Mouse (Mus musculus) right cerebral cortex, postnatal 4 days (tissue): ENCODE results near the gene Treh.
A peak's percentile ranks its signal among the peaks of the same experiment; 100 is the strongest.
"Not testable (repeated sequence)": the region's sequence is repeated elsewhere in the genome, so short reads cannot be mapped to it uniquely, and the experiment has no call there.

ENCODE experiments used
- DNase-seq: peaks from one replicate; pipeline ENCODE4 v3.0.0-alpha.2; 2022

The Treh gene

DNA sequence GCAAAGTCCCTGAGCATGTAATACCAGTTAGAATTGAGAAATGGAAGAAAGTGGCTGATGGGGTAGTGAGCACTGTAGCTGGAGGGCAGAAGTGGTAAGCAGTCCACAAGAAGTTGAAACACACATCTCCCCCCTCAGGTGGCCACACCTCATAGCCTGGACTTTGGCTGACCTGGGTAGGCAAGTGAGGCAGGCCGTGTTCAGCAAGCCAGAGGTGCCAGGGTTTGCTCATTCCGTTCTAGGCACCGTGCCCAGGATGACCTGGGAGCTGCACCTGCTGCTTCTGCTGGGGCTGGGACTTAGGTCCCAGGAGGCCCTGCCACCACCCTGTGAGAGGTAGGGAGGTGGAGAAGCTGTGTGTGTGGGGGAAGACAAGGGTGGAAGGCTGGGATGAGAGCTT lies at the start of gene Treh:
Gene Treh (plus strand): TSS at position 229 of the 400 bp plus-strand sequence.
- DNase-seq: no peak

DNA sequence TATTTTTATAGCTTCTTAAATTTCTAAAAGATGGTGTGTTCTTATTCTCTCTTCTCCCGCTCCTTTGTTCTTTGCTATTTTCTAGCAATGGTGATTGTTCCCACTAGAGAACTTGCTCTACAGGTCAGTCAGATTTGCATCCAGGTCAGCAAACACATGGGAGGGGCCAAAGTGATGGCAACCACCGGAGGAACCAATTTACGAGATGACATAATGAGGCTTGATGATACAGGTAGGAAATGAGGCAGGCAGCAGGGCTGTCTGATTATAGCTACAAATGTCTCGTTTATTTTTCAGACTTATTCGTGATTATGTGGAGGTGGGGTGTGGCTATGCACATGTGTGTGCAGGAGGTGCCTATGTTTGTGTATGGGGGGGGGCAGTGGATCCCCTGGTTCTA lies 48.6 kb upstream of the Treh start:
- DNase-seq: no peak

DNA sequence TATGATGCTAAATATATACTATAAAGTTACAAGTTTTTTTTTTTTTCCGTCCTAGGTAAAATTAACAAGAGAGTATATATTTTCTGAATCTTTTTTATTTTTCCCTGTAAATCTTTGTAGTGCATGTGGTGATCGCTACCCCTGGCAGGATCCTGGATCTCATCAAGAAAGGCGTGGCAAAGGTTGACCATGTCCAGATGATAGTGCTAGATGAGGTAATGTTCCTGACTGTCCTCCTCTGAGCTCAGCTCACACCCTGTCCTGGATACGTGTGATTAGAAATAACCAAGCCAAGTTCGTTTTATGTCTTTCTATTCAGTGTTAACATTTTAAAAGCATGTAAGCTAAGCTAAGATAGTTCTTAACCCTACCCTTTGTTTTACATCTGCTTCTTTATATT lies 46.8 kb upstream of the Treh start:
- DNase-seq: no peak

DNA sequence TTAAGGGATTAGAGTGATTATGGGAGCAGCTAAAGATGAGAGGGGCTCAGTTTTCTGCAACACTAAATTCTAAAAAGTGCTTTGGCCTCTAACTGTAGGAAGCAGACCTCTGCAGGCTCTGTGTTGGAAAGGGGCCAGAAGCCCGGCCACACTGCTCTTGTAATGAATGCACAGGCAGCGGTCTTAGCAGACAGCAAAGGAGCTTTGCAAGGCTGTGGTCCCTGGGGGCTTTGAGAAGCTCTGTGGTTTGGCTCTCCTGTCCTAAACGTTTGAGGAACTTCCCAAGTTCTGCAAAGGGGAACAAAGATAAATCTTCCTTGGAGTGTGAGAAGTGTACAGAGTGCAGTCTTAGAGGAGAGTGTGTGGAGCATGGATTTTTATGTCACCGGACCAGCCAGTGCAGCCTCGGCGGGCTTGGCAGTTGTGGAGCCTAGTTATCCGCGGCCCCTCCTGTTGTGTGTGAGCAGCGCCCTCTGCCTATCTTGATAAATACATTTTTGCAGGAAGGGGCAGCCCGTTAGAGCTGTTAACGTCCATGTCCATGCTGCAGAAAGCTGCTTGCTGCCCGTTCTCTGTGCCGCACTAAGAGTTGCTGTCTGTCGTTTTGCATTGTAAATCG lies 35.4 kb upstream of the Treh start:
- DNase-seq: peak; percentile 28

DNA sequence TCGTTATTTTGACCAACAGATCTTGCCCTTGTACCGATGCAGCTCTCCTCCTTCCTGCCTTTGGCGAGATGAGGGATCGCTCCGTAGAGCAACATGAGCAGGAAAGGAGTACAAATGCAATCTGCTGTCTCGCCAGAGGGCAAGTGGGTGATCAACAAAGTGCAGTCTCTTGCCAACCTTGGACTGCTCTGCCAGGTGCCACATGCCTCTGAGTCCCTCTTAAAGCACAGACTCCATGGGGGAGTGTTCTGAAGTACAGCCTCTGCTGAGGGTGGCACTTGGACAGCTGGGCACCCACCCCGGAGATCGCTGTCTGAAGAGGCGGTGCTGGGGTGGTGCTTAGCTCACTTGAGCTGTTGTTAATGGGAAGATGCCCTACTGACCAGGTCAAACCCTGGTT lies 34.3 kb upstream of the Treh start:
- not testable (repeated sequence) for DNase-seq

DNA sequence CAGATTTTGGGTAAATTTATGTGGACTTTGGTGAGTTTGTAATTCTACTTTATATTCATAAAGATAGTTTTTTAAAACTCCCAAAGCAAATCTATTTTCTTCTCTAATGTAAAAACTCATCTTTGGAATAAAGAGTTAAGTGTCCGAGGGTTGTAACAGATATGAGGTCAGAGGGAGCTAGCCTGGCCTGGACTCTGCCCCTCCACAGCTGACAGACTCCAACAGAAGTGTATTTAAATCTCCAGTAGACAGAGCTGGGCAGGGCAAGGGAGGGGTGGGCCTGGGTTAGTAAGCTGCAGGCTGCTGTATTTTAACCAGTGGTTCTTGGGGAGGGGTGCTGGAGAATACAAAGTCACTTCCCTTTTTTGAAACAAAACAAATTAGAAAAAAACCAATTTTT lies 33.0 kb upstream of the Treh start:
- not testable (repeated sequence) for DNase-seq

DNA sequence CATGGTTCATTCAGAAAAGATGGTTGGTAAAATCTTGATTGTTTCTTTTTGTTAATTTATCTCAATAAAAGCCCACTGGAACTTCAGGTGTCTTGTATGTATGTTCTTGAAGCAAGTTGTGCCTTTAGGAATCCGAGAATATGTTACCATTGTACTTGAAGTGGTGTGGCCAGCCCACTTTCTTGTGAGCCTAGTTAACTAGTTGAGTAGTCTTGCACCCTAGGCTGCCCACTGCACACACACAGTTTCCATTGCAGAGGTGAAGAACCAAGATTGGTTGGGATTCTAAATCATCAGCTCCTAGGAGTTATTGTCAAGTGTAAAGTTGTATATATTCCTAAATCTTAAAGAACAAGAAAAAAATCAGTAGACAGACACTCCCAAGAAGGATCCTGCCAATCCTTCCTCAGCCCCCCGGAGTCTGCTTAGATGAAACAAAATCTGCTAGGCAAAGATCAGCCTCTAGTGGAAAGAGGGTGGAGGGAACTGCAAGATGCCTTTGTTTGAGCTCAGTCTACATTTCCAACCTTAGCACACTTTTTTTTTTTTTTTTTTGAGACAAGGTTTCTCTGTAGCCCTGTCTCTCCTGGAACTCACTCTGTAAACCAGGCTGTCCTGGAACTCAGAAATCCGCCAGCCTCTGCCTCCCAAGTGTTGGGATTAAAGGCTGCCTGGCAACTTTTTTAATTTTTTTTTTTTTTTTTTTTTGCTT lies 32.2 kb upstream of the Treh start:
- no peak for DNase-seq

DNA sequence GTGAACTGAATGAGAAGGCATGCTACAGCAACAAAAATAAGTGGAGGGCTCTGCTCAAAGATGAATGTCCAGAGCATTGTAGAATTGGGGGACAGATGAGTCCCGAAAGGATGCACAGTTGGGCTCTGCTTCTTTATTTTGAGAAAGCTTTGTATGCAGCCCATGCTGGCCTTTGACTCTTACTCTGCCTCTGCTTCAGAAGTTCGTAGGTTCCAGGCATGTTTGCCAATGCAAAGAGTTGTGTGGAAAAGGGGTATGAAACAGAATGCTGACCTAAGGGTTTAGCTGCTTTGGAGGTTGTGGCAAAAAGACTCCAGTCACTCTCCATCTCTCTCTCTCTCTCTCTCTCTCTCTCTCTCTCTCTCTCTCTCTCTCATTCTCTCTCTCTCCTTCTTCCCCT lies 31.4 kb upstream of the Treh start:
- DNase-seq: no peak

DNA sequence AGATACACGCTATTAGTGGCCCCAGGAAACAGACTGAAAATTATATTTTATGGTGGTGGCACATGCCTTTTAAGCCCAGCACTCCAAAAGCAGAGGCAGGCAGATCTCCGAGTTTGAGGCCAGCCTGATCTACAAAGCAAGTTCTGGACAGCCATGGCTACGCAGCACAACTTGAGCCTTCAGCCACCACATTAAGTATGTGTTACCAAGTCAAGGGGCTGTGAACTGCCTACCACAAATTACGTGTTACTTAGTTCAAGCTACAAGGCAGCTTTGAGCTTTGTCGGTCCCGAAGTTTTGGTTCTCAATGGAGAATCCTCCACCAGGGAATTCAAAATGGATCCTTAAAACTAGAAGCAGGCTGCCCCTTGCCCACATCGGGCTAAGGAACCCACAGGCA lies 29.9 kb upstream of the Treh start:
- DNase-seq: no peak

DNA sequence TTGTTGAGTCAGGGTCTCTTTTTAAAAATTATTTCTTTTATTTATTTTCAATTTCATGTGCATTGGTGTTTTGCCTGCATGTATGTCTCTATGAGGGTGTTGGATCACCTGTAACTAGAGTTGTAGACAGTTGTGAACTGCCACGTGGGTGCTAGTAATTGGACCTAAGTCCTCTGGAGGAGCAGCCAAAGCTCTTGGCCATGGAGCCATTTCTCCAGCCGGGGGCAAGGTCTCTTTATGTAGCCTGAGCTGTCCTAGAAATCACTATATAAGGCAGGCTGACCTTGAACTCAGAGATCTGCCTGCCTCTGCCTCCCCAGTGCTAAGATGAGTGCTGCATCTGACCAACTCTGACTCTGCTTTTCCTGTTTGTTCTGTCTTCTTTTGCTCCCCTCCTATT lies 28.8 kb upstream of the Treh start:
- DNase-seq: no peak

DNA sequence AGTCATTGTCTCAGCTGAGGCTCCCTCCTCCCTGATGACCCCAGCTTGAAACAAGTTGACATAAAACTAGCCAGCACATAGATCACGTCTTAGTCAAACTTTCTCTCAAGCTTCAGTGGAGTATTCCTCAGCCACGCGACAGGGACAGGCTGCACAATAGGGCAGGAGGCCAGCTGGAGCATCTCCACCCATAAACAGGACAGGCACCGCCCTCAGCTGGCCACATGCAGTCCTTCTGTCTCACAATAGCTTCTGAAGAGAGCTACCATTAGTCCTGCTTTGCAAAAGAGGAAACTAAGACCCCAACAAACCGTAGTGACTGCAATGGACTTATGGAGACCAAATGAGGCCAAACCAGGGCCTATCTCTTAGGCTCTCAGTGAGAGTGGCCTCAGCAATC lies 27.6 kb upstream of the Treh start:
- no peak for DNase-seq

DNA sequence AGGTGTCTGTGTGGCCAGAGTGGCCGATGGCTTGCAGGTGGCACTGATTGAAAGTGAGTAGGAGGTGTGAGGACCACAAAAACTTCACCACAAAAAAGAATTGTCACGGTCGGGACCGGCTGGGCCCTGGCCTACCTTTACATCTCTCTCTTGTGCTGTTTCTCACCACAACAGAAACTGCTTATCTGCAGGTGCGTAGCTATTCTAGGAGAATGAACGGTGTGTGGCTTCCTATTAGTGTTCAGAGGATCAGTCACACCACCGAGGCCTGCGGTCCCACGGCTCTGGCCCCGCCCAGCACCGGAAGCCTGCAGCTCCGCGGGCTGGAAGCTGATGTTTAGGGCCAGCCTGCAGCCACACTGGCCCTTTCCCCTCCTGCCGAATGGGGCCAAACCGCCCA lies 27.1 kb upstream of the Treh start:
- DNase-seq: no peak

DNA sequence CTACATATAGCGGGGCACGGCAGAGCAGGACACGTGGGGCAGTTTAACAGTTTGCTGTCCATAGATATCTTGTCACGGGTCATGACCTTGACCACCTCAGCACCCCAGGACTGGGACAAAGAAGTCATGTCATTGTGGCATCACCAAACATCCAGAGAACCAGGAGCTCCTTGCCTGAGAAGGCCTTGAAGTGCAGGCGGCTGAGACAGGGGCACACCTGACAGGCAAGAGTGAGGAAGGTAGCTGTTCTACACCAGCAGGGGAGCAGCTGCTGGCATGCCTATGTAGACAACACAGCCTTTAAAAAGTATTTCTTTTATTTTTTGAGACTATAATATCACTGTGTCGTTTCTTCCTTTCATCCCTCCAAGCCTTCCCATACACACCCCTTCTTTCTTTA lies 26.7 kb upstream of the Treh start:
- no peak for DNase-seq

DNA sequence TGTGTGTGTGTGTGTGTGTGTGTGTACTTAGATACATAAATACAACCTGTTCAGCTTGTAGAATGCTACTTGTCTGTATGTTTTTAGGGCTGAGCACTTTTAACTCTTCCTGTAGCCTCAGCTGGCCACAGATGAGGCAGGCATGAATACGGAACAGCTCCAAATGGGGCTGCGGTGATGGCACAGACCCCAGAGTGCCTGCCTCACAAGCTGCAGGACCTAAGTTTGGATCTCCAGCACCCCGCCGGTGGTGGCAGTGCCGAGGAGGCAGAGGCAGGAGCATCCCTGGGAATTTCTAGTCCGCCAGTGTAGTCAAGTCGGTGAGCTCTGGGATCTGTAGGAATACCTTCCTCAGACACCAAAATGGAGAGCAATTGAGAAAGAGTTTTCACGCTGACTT lies 26.0 kb upstream of the Treh start:
- no peak for DNase-seq

DNA sequence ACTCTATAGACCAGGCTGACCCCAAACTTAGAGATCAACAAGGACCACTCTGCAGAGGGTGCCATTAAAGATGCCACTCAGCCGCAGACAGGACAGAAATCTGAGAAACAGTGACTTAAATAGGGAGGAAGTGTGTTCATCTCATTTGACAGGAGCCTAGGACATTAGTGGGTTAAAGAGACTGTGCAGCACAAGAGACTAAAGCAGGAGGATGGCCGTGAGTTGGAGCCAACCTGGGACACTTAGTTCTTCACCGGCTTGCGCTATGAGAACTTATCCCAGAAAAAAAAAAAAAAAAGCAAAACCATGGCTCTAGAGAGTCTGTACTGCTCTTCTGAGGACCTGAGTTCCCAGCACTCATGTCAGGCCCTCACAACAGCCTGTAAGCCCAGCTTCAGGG lies 25.4 kb upstream of the Treh start:
- no peak for DNase-seq

DNA sequence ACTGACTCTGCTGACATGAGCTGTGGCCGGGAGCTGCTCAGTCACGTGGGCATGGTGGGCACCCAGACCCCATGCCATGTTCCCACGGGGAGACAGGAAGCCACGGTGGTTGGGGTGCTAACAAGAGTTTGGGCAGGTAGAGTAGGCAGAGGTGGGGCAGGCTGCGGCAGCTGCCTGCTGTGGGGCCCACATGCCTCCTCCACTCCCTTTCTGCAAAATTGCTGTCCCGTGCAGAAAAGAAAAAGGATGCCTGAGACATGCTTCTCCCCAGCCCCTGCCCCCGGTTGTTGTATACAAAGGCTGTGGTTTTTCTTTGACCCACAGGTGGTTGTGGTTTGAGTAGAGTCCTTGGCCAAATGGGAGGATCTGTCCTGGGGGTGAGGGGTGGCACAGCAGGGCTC lies 24.2 kb upstream of the Treh start:
- DNase-seq: no peak

DNA sequence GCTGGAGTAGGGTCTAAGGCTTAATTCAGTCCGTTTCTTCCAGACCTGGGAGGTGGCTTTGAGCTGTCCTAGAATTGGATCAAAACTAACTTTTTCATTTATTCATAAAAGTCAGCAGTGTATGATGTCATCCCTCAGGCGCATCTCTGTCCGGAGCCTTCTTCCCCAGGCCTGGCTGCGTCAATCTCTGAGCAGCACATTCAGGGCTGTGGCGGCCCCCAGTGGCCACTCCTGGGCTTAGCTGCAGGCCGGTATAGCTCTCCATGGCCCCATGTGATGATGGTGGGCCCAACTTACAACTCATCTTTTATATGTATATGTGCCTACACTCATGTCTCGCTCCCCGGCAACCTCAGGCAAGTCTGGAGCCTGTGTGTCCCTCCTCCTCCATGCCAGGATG lies 21.0 kb upstream of the Treh start:
- peak; percentile 73 for DNase-seq

DNA sequence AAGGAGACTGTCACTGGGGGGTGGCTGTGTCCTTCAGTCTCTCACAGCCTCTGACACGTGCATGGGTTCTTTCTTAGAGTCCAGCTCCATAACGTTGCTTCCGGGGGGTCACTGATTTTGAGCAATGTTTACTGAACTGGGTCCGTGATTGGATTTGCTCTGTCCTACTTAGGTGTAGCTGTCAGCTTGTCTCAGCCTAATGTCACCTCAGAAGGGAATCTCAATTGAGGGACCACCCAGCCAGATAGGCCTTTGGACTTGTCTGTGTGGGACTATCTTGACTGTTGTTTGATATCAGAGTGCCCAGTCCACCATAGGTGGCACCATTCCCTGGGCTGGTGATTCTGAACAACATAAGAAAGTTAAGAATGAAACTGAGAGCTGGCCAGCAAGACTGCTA lies 19.1 kb upstream of the Treh start:
- no peak for DNase-seq

DNA sequence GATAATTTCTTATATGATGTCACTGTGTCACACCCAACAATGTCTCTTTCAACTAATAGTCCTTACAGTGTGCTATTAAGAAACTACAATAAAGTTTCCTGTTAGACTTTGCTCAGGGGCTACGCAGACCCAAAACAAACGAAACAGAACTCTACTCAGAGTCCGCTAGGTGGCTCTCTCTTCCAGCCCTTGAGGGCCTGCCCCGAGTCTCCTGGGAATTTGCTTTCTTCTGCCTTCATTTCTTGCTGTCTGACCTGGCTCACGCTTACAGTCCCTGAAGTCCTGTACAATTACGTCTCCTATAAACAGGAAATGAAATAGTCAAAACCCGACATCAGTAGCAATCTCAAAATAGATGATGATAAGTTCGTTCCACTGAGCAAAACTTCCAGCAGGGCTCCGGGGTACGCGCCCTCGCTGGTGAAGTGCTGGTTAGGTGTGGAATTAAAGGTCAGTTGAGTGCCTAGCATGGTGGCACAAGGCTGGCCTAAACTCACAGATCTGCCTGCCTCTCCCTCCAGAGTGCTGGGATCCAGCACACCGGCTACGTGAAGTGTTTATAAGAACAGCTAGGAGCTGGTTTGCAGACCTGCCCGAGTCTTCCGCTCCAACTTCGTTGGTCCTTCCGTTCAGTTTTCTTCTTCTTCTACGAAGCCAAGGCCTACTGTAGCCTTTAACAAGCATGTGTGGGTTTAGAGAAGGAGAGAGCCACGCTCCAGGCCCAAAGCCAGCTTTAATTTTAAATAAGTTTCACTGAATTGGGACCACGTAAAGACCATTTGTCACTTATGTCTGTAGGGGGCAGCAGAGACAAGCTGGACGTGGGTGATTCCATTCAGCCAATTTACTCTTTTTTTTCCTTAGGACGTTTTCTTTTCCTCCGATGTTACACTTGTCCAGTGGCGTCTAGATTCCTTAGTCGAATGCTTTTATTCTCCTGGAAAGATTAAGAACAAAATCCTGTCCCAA lies 17.7 kb upstream of the Treh start:
- DNase-seq: peak; percentile 55

DNA sequence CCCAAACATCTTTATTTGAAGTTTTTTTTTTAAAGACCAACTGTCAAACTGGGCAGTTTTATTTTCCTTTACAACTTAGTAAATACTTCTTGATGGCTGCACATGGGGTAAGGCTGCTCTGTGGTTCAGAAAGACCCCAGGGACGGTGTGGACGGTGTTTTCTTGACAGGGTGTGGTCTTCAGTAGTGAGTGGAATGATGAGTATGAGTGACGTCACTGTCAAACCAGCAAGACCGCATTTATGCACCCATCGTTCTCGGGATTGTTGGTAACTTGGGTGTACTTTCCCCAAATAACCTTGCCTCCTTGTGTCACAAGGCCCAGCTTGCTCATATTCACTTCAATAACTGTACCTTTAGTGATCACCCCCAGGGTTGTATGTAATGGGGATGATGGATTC lies 9.3 kb upstream of the Treh start:
- no peak for DNase-seq

DNA sequence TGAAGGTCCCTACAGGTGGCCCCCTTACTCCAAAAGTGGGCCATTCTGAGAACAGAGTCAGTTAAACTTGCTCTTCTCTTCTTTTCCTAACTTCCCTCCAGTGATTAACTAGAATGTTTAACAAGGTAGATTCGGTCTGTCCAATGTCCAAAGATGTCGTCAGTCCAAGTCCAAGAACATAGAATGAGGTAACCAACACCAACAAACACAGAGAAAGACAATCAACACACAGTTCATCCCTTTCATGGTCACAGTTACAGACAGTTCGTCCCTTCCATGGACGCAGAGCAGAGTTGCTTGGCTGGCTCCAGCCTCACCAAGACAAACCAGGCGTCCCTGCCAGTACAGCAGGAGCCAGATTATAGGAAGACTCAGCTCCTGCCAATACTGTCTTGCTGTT lies 1.6 kb upstream of the Treh start:
- no peak for DNase-seq

DNA sequence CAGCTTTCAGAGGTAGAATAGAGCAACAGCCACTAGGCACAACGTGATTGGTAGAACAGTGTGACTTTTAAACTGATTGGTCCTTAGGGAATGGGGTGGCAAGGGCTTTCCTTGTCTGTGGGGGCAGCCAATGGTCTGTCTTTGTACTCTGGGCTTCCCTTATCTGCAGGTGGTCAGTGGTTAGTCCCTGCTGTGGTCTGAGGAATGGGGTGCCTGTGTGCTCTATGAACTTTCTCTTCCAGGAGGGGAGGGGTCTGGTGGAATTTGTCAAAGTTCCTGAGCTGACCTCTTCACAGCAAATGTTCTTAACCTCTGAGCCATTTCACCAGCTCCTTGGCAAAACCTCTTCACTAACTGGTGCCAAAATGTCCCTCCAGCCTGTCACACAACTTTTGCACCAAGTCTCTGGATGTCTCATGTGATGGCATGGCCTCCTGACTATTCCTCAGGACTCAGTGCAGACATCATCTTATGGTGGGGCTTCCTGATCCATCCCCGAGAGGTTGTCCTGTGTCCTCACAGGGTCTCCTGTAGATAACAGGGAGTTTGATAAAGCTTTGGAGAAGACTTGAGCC lies 655 bp upstream of the Treh start:
- no peak for DNase-seq

DNA sequence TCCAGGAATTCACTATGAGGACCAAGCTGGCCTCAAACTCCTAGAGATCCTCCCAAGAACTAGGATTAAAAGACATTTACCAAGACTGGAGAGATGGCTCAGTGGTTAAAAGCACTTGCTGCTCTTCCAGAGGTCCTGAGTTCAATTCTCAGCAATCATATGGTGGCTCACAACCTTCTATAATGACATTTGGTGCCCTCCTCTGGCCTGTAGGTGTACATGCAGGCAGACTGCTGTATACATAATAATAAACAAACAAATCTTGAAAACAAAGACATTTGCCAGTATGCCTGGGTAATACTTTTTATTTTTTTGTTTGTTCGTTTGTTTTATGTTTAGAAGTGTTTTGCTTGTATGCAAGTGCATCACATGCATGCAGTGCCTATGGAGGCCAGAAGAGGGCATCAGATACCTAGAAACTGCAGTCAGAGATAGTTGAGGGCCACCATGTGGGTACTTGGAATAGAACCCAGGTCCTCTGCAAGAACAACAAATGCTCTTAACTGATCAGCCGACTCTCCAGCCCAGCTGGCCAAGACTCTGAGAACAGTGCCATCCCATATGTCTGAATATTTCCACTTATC lies 5.3 kb downstream of the Treh start:
- DNase-seq: no peak
